Mouse (Mus musculus) MN1 (cell line): Measurements from ENCODE around the gene Dock3.

ENCODE experiments used
- DNase-seq: peaks from one replicate; pipeline ENCODE4 v3.0.0-alpha.2; 2016; ENCODE audit warnings: low spot score

Dock3 gene

DNA sequence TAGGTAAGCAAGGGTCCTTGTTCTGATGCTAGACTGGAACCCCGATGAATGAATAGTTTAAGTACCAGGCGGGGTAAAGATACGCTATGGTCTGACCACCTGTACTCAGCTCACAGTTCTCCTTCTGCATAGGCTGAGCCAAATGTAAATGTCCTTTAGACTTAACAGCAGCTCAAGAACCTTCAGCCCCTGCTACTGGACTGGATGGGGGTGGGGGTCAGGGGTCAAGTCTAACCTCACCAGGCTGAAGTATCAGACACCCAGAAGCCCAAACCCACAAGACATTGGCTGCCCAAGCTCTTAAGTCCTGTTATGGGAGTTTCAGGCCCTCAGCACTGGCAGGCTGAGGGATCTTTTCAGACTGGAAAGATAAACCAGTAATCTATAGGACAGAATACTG, 343.4 kb downstream of the Dock3 start:
- no peak for DNase-seq

GRCm38 (mm10) chr9:106886828-106887702, 344.6 kb downstream of the Dock3 start, which contains the start of gene Rbm15b:
Gene Rbm15b, minus strand, starts transcription at chr9:106887428.
- DNase-seq = peak; percentile 98

- peak; percentile 49 for DNase-seq
Measured at GRCm38 (mm10) chr9:106885901-106886731, 345.6 kb downstream of the Dock3 start.

DNA sequence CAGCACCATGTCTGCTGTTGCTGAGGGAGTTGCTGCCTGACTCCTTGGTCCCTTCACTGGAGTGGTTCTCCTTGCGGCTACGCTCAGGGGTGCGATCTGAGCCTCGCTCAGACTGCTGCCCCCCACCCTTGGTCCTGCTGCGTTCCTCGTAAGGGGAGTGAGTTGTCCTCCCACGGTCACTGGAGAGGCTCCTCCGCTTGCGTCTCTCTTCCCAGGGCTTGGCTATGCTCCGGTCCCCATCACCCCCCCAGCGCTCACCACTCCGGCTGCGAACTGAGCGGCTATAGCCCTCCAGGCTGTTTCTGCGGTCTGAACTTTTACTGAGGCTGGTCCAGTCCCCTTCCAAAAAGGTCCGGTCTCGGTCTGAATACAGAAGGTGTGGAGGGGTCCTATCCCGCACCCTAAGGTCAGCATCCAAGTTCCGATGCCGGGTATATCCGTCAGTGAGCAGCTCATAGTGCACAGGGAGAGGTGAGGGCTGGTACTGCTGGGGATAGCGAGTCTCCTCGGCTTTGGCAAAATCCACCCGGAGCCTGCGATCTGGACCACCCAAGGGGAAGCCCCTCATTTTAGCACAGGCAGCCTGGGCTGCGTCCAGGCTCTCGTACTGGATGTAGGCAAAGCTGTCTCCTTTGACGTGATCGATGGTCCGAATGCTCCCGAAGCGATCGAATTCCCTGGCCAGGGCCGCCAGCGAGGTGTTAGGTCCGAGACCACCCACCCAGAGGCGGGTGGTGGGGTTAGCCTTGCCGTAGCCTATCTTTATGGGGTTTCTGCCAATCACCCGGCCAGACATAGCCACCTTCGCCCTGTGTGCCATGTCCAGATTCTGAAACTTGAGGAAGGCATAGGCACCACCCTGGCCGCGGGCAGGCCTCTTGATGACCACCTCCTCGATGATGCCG, 346.5 kb downstream of the Dock3 start:
- no peak for DNase-seq

DNA sequence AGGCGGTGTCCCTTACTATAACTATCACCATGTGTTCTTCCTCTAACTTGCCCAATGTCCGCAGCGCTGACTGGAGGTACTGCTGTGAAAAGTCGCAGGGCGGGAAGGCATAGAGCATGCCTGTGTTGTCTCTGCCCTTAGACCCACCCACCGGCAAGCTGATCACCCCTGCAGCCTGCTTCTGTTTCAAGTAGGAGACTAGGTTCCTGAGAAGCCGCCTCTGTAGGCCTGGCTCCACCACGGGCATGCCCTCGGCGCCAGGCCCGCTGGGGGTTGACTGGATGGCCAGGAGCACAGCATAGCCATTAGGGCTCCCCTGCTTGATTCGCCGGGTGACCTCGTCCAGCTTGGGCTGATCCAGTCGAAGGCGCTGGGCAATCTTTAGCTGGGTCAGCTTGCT, 347.4 kb downstream of the Dock3 start:
- DNase-seq = no peak

GRCm38 (mm10) chr9:106883085-106883484, 348.6 kb downstream of the Dock3 start:
- no peak for DNase-seq

DNA sequence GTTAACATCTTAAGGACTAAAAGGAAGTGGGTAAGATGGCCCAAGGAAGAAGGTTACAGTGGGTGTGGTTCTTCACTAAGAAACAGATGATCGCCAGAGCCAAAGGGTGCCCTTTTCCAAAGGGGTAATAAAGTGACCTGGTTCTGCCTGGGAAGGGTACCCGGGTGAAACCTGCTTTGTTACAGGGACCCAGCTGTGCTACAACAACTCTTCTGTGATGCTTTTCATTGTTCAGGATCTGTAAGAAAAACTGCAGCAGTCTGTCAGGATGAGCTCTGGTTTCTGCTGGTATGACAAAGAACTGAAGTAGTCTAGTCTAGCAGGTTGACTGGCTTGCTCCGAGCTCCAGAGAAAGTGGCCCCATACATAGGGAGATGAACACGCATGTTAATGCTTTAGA, 349.5 kb downstream of the Dock3 start:
- DNase-seq = no peak

DNA sequence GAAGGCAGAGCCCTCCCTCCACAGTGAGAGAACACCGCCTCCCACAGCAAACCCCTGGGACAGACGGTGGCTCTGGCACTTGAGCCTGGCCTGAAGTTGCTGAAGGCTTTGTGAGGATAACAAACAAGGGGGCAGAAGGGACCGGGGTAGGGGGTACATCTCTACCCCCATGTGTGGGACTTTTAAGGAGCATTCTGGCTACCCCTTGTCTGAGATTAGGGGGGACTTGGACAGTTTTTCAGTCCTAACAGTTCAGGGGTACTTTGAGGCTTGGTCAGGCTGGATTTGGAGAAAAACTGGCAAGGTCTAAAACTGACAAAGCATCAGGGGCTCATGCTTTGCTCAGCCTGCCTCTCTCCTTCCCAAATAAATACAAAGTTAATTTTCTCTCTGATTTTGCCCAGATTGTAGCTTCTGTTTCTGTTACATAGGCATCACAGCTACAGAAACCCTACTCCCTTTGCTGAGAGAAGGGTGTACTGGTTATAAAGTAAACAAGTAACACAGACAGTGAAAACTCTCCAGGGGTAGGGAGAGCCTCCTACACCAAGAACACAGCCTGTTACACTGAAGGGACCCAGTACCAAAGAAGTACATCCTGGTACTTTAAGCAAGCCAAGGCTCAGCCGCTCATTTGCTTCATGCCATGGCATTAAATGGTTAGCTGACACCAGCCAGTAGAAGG, 350.5 kb downstream of the Dock3 start:
- DNase-seq = no peak

- DNase-seq = no peak
Measured at GRCm38 (mm10) chr9:106879471-106879870, 352.2 kb downstream of the Dock3 start.

DNA sequence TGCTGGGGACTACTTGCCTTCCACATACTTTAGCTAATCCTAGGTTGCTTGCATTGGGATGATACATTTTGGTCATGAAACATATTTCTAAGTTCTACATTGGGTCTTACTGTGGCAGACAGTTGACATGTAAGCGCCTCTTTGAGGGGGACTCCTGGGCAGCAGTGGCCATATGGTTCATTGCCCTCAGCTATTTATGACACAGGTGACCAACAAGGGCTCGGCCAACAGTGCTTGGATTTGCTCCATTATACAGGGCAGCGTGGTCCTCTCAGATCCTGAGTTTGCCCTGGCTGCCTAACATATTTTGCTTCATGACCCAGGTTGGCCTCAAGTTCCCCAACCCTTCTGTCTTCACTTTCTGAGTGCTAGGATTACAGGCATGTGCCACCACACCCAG, 355.0 kb downstream of the Dock3 start:
- no peak for DNase-seq

DNA sequence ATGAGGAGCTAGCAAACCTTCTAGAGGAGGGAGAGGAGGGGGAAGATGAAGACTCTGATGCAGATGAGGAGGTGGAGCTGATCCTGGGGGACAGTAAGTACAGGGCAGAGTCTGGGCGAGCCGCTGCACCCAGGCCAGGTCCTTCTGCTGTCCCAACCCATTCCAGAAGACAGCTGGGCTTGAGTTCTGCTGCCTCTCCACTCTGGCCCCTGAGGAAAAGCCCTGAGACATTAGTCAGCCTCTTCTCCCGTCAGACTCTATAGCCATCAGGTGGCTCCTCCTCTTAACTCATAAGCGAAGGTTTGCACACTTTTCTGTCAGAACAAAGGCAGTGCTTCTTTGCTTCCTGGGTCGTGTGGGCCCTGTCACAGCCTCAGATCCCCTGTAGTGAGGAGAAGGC, 357.5 kb downstream of the Dock3 start:
- no peak for DNase-seq

DNA sequence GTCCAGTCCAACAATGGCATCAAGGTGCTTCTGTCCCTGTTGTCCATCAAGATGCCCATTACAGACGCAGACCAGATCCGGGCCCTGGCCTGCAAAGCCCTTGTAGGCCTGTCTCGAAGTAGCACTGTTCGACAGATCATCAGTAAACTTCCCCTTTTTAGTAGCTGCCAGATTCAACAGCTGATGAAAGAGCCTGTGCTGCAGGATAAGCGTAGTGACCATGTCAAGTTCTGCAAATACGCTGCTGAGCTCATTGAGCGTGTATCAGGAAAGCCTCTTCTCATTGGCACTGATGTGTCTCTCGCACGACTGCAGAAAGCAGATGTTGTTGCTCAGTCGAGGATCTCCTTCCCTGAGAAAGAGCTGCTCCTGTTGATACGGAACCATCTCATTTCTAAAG, 373.7 kb downstream of the Dock3 start:
- DNase-seq = no peak

DNA sequence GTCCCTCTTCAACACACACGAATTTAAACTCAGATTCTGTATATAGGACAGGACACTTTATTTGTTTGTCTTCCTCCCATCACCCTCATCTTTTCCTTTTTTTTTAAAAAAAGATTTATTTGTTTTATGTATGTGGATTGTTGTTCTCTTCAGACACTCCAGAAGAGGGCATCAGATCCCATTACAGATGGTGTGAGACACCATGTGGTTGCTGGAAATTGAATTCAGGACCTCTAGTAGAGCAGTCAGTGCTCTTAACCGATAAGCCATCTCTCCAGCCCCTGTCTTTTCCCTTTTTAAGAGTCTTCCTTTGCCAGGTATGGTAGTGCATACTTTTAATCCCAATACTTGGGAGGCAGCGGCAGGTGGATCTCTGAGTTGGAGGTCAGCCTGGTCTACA, 375.0 kb downstream of the Dock3 start:
- DNase-seq = no peak
